In the genomic region with DNA sequence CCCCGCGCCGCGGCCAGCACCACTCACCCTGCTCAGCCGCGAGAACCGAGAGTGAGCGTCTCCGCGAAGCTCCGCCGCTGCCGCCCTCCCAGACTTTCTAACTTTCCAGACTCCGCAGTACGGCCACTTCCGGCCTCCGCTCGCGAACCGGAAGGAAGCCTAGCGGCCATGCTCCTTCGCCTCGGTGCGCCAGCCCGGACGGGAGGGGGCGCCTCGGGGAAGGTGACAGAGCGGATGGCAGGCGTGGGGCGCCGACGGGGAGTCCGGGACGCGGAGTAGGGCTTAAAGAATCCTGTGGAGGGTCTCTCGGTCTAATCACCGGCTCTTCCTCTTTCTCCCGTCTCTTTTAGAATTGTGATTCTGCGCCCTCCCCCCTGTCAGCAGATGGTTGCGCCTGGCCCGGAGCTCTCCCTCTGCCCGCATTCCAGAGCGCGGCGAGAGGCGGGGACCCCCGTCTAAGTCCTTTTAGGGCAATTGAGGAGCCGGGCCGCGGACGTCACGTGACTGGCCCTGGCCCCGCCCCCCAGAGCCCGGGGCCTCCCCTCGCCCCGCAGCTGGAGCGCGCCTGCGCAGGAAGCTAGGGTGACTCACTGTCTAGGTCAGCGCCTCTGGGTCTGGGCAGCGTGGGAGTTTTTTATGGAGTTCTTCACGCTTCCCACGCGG, we compare ENCODE assay signal across 8 mouse cellular contexts. TPM values are rescaled to one million over a fixed set of nuclear protein-coding genes. Genes with fewer than 3 reads are reported as not detected.
DNase-seq lines count a peak whose midpoint lies in the region; ATAC-seq and TF ChIP-seq lines count a peak whose summit lies in the region.

A gene (plus strand): TSS at position 553 of the 663 bp plus-strand sequence.

- peak; percentile 99 to 100 for DNase-seq in gastrocnemius, adult 8-10 months (ENCODE audit: low spot score in 2 of 2)
- DNase-seq in hindlimb bud, embryonic 11.5 days (ENCODE audit: extremely low spot score, low read depth, low spot score) = peak; percentile 77
- DNase-seq in left cerebral cortex, adult 8-10 months (ENCODE audit: low spot score in 2 of 2) = peak; percentile 92 to 97
- DNase-seq in right cerebral cortex, postnatal 10 days (ENCODE audit: low spot score in 2 of 2) = peak; percentile 97
- peak; percentile 99 for DNase-seq in urinary bladder, postnatal 25 days (ENCODE audit: low spot score)

- TF ChIP-seq POLR2A in cortical plate, adult 2 months (IDR thresholded peaks at IDR 0.05; ENCODE audit: extremely low read depth, insufficient read depth, low read length) = peak; percentile 59

- peak within 1 kb of the TSS; percentile 55 for H3K4me3 ChIP-seq in cortical plate, adult 2 months (ENCODE audit: insufficient read depth, low read length)
- H3K4me3 ChIP-seq in megakaryocyte, embryonic 14.5 days (replicated peaks) = peak within 1 kb of the TSS; percentile 99

- peaks cover 16% of the 10 kb centered on the region for H3K36me3 ChIP-seq in megakaryocyte, embryonic 14.5 days (replicated peaks; ENCODE audit: low read length)

- H3K4me1 ChIP-seq in cortical plate, adult 2 months (ENCODE audit: control insufficient read depth, insufficient read depth, low read length) = no peaks in the 10 kb centered on the region
- peaks cover 50% of the 10 kb centered on the region for H3K4me1 ChIP-seq in megakaryocyte, embryonic 14.5 days

- peak within 1 kb of the TSS; percentile 100 for H3K27ac ChIP-seq in cortical plate, adult 2 months (ENCODE audit: insufficient read depth, low read length)

- peak; percentile 84 for ATAC-seq in activated CD4-positive, CD25-positive, alpha-beta regulatory T cell, adult 4 months

- TF ChIP-seq CTCF in cortical plate, adult 2 months (IDR thresholded peaks at IDR 0.05; ENCODE audit: extremely low read depth, insufficient read depth, low read length) = no peak

- H3K9me3 ChIP-seq in megakaryocyte, embryonic 14.5 days = no peaks in the 10 kb centered on the region

- no peaks in the 10 kb centered on the region for H3K27me3 ChIP-seq in megakaryocyte, embryonic 14.5 days (replicated peaks)

RNA-seq across cellular contexts. Expression of the gene that starts here (rescaled TPM):
- polyA plus RNA-seq in activated CD4-positive, CD25-positive, alpha-beta regulatory T cell, adult 4 months (2017; shearing (Covaris generic)) = under 1 TPM in 1 of 2 experiments, not detected in 1; 0.26 TPM
- polyA plus RNA-seq in cortical plate, adult 2 months (2012; rRNA removed) = 2.1 and 2.6 TPM in 2 replicates
- 1,000 to 10,000 TPM; 1,304 to 1,591 (median 1,439) TPM for total RNA-seq in gastrocnemius, adult 8-10 months (2022)
- total RNA-seq in left cerebral cortex, adult 8-10 months (2022) = 1 to 10 TPM; 2.7 to 4.6 (median 3.4) TPM
- polyA plus RNA-seq in megakaryocyte, embryonic 14.5 days (2012; ENCODE audit: insufficient read depth, low replicate concordance) = 8.2 and 12.3 TPM in 2 replicates

Comparison
In these comparisons a context has a peak if more than half of its experiments do, and no peak if none do; other contexts are left out.
1. Peak in every context shown above with its lines: DNase-seq, ATAC-seq, H3K4me3 ChIP-seq and H3K27ac ChIP-seq.
2. RNA of the gene that starts here (total RNA-seq): 1,304 to 1,591 TPM in gastrocnemius, adult 8-10 months; 2.7 to 4.6 TPM in left cerebral cortex, adult 8-10 months; every median in the first group is over 100 times any median in the second.
3. Peak in ATAC-seq in activated CD4-positive, CD25-positive, alpha-beta regulatory T cell, adult 4 months; RNA of the gene not detected or under 1 TPM.